Mouse (Mus musculus) embryonic fibroblast, embryonic 13.5 days (primary cell): ENCODE measurements at regions not wholly inside any gene's neighbourhood (a gene's known extent, or its start where the extent isn't known, plus 50 kb on each side); places are given as distances from the start of the nearest gene placed in this dataset.
A peak's percentile ranks its signal among the peaks of the same experiment; 100 is the strongest.

Source experiments
- H3K27ac ChIP-seq: 2 replicates; pipeline ENCODE4 v1.5.1; 2012; ENCODE audit warnings: low read length, control low read depth, inconsistent platforms; ENCODE audit not compliant: insufficient read depth
- H3K4me1 ChIP-seq: 2 replicates; pipeline ENCODE4 v1.6.1; 2011; ENCODE audit warnings: low read length; ENCODE audit not compliant: control insufficient read depth, insufficient read depth
- H3K4me3 ChIP-seq: 2 replicates; pipeline ENCODE4 v1.5.1; 2011; ENCODE audit warnings: mild to moderate bottlenecking, control low read depth, low read length; ENCODE audit not compliant: insufficient read depth
- CTCF ChIP-seq: IDR thresholded peaks from 2 replicates; pipeline ENCODE4 v1.5.1; 2011; ENCODE audit warnings: mild to moderate bottlenecking, control low read depth, low read length, moderate library complexity, borderline replicate concordance; ENCODE audit not compliant: insufficient read depth
- POLR2A ChIP-seq: IDR thresholded peaks from 2 replicates; pipeline ENCODE4 v1.6.1; 2011; ENCODE audit warnings: low read depth, mild to moderate bottlenecking, control low read depth, low read length, moderate library complexity

DNA sequence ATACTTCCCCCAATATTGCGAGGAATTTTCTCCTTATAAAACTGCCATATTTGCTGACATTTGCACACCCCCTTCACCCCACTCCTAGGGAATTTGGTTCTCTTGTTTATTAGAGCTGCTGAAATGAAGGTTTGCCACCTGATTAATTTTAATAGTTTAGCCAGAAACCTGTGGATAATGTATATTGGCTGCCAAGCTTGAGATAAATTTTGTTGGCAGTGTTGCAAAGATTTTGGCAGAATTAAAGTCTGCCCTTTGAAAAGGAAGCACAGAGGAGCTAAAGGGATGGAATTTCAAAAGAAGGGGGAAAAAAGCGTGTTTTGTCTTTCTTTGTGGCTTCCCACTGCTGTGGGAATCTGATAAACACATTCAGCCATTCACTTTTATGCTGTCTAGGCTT is 354.6 kb upstream of the Car10 start:
- no peaks in the 10 kb centered on the region for H3K4me1 ChIP-seq
- TF ChIP-seq POLR2A (no peak), CTCF (no peak)
- H3K27ac ChIP-seq, result no peak overlapping the region
- no peak overlapping the region for H3K4me3 ChIP-seq

DNA sequence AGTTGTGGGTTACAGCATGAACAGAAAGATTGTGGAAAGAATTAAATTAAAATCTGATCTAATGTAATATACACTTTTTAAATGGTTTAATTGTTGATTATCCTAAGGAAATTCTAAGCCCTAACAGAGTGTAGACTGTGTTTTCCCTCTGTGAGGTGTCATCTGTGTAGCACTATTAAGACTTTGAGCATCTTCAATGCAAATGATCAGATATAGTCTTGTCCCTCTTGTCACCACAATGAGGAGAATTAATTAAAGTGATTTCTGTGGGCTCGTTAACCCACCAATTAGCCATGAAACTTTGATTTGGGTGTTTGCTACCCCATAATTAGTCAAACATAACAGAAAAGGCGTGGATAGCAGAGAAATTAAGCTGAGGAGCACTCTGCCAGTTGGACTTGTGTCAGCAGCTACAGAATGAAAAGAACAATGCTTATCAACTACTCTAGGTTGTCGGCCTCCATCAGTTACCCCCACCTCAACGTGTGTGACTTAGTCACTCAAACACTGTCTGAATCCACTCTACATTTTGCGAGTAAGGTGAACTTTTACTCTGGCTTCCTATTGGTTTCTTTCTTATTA is 339.4 kb upstream of the Car10 start:
- no peaks in the 10 kb centered on the region for H3K4me1 ChIP-seq
- no peak overlapping the region for H3K27ac ChIP-seq
- H3K4me3 ChIP-seq, result no peak overlapping the region
- no peak for TF ChIP-seq CTCF
- no peak for TF ChIP-seq POLR2A

DNA sequence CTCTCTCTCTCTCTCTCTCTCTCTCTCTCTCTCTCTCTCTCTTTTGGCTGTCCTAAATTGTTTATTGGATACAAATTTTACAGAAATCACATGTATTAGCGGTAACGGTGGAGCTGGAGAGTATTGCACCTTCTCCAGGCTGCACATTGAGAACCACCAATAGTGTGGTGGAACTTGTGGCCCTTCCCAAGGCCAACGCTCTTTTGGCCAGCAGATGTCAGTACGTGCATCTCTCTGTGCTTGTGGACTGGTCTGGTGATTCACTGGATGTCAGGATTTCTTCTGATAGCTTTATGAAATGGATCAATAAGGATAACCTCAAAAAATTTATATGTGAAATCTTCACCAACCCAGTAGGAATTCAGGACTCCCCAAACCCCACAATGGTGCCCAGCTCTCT is 327.9 kb upstream of the Car10 start:
- Histone ChIP-seq H3K4me3 (no peak overlapping the region), H3K27ac (no peak overlapping the region), H3K4me1 (no peaks in the 10 kb centered on the region)
- TF ChIP-seq POLR2A (no peak), CTCF (peak; percentile 39; the same call in 1 of the 2 replicates)

DNA sequence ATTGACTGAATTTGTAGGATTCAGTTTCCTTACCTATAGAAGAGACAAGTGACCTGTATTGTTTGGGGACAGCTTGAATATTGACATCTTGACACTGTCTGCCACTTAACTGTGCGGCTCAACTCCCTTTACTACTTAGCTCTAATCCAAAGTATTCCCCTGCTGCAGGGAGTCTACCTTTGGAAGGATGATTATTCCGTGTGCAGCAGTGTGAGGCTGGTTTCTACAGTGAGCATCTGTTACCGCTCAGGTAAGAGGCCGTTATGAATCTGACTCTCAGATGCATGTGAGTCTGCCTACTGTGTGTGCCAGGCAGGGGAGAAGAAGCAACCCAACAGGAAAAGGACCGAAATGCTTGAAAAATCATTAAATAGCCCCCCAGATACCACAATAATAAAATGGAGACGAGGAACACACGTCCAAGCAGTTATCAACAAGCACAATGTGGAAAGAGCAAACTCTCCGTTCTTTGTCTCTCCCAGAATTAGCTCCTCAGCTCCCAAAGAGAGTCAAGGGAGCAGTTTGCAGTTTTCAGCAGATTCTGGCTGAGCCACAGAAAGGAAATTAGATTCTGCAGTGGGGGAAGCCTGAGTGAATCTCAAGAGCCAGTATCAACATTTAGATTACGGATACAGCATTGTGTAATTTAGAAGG is 324.8 kb upstream of the Car10 start:
- no peak for TF ChIP-seq CTCF
- TF ChIP-seq POLR2A, result no peak
- Histone ChIP-seq H3K4me3 (no peak overlapping the region), H3K4me1 (no peaks in the 10 kb centered on the region), H3K27ac (no peak overlapping the region)

DNA sequence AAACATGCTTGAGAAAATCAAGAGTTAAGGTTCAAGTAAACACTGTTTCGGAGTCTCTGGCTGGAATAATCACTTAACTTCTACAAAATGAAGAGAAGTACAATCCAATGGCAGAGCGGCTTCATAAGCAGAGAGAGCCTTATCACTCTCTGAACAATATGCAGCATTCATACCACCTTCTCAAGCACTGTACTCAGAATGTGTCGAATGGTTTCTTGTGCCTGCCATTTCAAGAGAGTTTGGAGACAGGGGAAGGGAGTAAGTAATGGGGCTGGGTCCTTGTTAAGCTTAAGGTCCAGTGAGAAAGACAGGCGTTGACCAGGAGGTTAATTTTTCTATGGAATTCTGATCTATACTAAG is 324.3 kb upstream of the Car10 start:
- Histone ChIP-seq H3K4me1 (no peaks in the 10 kb centered on the region), H3K4me3 (no peak overlapping the region), H3K27ac (no peak overlapping the region)
- TF ChIP-seq CTCF, result no peak
- no peak for TF ChIP-seq POLR2A

DNA sequence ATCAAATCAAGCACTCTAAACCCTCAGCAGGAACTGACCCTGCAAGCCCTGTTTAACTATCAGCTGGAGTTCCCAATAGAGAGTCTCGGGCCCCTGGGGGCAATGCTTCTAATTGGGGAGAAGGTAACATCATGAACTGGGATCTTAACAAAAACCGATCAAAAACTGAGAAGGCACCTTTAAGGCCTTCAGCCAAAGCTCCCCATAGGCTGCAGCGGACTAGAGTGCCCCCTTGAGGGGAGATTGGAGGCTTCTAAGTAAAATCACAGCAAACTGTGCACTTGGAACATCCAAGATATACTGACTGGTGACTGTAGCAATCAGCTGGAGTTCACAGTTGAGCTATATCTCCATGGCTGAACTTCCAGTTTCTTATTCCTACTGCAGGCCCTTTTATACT is 323.0 kb upstream of the Car10 start:
- Histone ChIP-seq H3K4me3 (no peak overlapping the region), H3K27ac (no peak overlapping the region), H3K4me1 (no peaks in the 10 kb centered on the region)
- no peak for TF ChIP-seq CTCF
- TF ChIP-seq POLR2A, result no peak

DNA sequence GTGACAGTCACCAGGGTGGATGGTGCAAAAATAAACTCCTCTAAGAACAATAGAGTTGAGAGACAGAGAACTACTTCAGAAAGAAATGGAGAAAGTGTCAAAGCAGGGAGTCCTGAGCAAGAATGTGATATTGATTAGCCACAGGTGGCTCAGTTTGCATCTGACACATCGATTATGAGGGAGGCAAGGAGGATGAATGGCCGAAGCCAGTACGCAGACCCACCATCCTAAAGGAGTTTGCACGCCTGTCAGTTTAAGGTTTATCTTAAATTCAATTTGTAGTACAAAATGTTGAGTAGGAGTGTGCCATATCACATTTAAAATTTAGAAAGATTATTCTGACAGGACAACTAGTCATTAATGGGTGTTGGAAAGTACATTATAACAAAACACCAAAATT is 298.6 kb upstream of the Car10 start:
- no peak overlapping the region for H3K27ac ChIP-seq
- no peak for TF ChIP-seq CTCF
- H3K4me3 ChIP-seq, result no peak overlapping the region
- no peaks in the 10 kb centered on the region for H3K4me1 ChIP-seq
